In genomic region chr9:67058366-67058765, GRCm38 (mm10) we compare ENCODE assay signal across 13 mouse cellular contexts. TPM values are rescaled to one million over a fixed set of nuclear protein-coding genes. Genes with fewer than 3 reads are reported as not detected.
DNase-seq lines count a peak whose midpoint lies in the region; ATAC-seq and TF ChIP-seq lines count a peak whose summit lies in the region.
"Had no signal": no experiment of that assay in that cellular context is flagged by ENCODE, and none has a peak within 500 bp of the region (broad histone marks: within the 10 kb centered on the region; RNA-seq: fewer than 3 reads in every experiment).

No protein-coding gene starts in this region.

- TF ChIP-seq CTCF in gastrocnemius, adult 2 months (IDR thresholded peaks at IDR 0.05): no peak

- no peak overlapping the region for H3K9ac ChIP-seq in embryonic facial prominence, embryonic 14.5 days (ENCODE audit: low read depth, low read length)
- H3K9ac ChIP-seq: limb, embryonic 12.5 days had no signal

- H3K9me3 ChIP-seq in embryonic facial prominence, embryonic 14.5 days (ENCODE audit: control insufficient read depth, low read length): no peaks in the 10 kb centered on the region
- H3K9me3 ChIP-seq: limb, embryonic 12.5 days had no signal

- H3K36me3 ChIP-seq in embryonic facial prominence, embryonic 14.5 days (ENCODE audit: control insufficient read depth, insufficient read depth, low read length): no peaks in the 10 kb centered on the region
- H3K36me3 ChIP-seq: limb, embryonic 12.5 days had no signal

- H3K4me2 ChIP-seq in embryonic facial prominence, embryonic 14.5 days (ENCODE audit: low read depth, low read length): no peak overlapping the region
- H3K4me2 ChIP-seq: limb, embryonic 12.5 days had no signal

- peak; percentile 71; the same call in 1 of the 2 replicates for ATAC-seq in embryonic facial prominence, embryonic 14.5 days (ENCODE audit: low read depth)
- ATAC-seq: intestine, embryonic 16.5 days; Patski had no signal

- H3K4me3 ChIP-seq in gastrocnemius, adult 2 months: no peak overlapping the region
- H3K4me3 ChIP-seq in embryonic facial prominence, embryonic 14.5 days (ENCODE audit: low read depth, low read length): no peak overlapping the region
- H3K4me3 ChIP-seq: limb, embryonic 12.5 days had no signal

- H3K4me1 ChIP-seq in embryonic facial prominence, embryonic 14.5 days (ENCODE audit: control insufficient read depth, insufficient read depth, low read length): peaks cover 3% of the 10 kb centered on the region; the same call in 1 of the 2 replicates

- H3K27me3 ChIP-seq in embryonic facial prominence, embryonic 14.5 days (replicated peaks; ENCODE audit: control insufficient read depth, insufficient read depth, low read length): no peaks in the 10 kb centered on the region
- H3K27me3 ChIP-seq: limb, embryonic 12.5 days; Patski had no signal

- intact Hi-C loops in gastrocnemius, adult 2 months (cut with DNase I): no loop called here

- 50% methylated on average over 6 of the region's 6 CpGs for WGBS in embryonic facial prominence, embryonic 14.5 days

- peak overlapping the region; percentile 93 for H3K27ac ChIP-seq in gastrocnemius, adult 2 months
- H3K27ac ChIP-seq in embryonic facial prominence, embryonic 14.5 days (replicated peaks; ENCODE audit: low read depth, low read length): peak overlapping the region; percentile 58; the same call in 1 of the 2 replicates
- H3K27ac ChIP-seq: limb, embryonic 12.5 days; macrophage had no signal

- DNase-seq in gastrocnemius, adult 2 months: no peak
- no peak for DNase-seq in gastrocnemius, postnatal 10 days
- DNase-seq in kidney, postnatal 14 days: peak; percentile 25
- no peak for DNase-seq in kidney, adult 9 months
- DNase-seq in embryonic facial prominence, embryonic 14.5 days (ENCODE audit: low spot score): peak; percentile 77
- DNase-seq in layer of hippocampus, postnatal 10 days (ENCODE audit: low spot score in 2 of 2): peak; percentile 69 to 77
- DNase-seq in spleen, adult 18-20 months: no peak
- no peak for DNase-seq in frontal cortex, adult 2 months (ENCODE audit: extremely low spot score in 1 of 2, low spot score in 1 of 2)
- DNase-seq: adrenal gland, adult 8-10 months had no signal

RNA-seq across cellular contexts. Expression of gene Tpm1, which starts 9.2 kb away (rescaled TPM):
- total RNA-seq in gastrocnemius, adult 2 months (2021): over 10,000 TPM; 18,374 to 28,065 TPM
- total RNA-seq in gastrocnemius, postnatal 10 days (2021): over 10,000 TPM; 16,629 to 18,397 TPM
- polyA plus RNA-seq in embryonic facial prominence, embryonic 14.5 days (2014; fragmentation: Nextera tagmentation; extraction: Ambion mirVana): 985 and 1,264 TPM in 2 replicates
- 100 to 1,000 TPM; 195 to 211 TPM for total RNA-seq in layer of hippocampus, postnatal 10 days (2021)
- polyA plus RNA-seq in frontal cortex, adult 2 months (2012; rRNA removed): 265 and 280 TPM in 2 replicates

Comparison
In these comparisons a context has a peak if more than half of its experiments do, and no peak if none do; other contexts are left out.
1. DNase-seq: peak in kidney, postnatal 14 days (single experiment), embryonic facial prominence, embryonic 14.5 days (single experiment) and layer of hippocampus, postnatal 10 days (2 of 2); none in gastrocnemius, adult 2 months (single experiment), gastrocnemius, postnatal 10 days (single experiment), kidney, adult 9 months (single experiment), spleen, adult 18-20 months (0 of 2) and frontal cortex, adult 2 months (0 of 2).
2. RNA of gene Tpm1, which starts 9.2 kb away (total RNA-seq): 18,374 to 28,065 TPM in gastrocnemius, adult 2 months and 16,629 to 18,397 TPM in gastrocnemius, postnatal 10 days; 195 to 211 TPM in layer of hippocampus, postnatal 10 days; every median in the first group is over 10 times any median in the second.